Mouse (Mus musculus) liver, adult 2 months (tissue): ENCODE results near the gene Bicral.

Experiments
- CTCF ChIP-seq: fragments of 200-500 bp; IDR thresholded peaks from 2 replicates; pipeline ENCODE4 v1.5.1; 2011; ENCODE audit warnings: low read depth, low read length, control low read depth
- POLR2A ChIP-seq: fragments of 200-500 bp; IDR thresholded peaks from 2 replicates; pipeline ENCODE4 v1.6.1; 2011; ENCODE audit warnings: low read length, control low read depth; ENCODE audit not compliant: insufficient read depth; ENCODE audit errors: extremely low read depth

DNA sequence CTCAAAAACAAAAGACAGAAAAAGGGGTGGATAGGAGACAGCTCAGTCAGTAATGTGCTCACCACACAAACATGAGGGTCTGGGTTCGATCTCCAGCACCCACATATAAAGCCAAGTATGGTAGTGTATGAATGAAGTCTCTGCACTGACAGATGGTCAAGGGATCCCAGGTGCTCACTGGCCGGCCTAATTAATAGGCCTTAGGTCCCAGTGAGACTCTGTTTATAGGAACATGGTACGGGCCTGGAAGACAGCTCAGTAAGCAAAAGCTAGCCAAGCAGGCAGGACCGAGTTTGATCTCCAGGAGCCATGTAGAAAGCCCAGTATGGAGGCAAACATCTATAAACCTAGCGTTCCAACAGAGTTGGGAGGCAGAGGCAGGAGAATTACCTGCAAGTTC is 18.8 kb upstream of the Bicral start:
- no peak for TF ChIP-seq POLR2A
- TF ChIP-seq CTCF, result no peak
